Mouse (Mus musculus) CH12.LX (cell line): ENCODE measurements around the gene Ndufv3. TPM values are rescaled to one million over a fixed set of nuclear protein-coding genes. Genes with fewer than 3 reads are reported as not detected.

Source experiments
- DNase-seq: peaks from one replicate; pipeline ENCODE4 v3.0.0-alpha.2; 2013; ENCODE audit errors: extremely low read depth
- H3K27ac ChIP-seq: 2 replicates; pipeline ENCODE4 v1.5.1; 2012; ENCODE audit warnings: low read depth, mild to moderate bottlenecking, control low read depth, moderate library complexity; ENCODE audit not compliant: insufficient read depth
- H3K27me3 ChIP-seq: replicated peaks from 2 replicates; pipeline ENCODE3; 2012; ENCODE audit warnings: inconsistent platforms
- H3K36me3 ChIP-seq, 2 experiments: replicated peaks in 1 of 2; 2 replicates each; pipeline versions ENCODE3 to v1.6.1; 2012; ENCODE audit warnings: inconsistent platforms in 1 of 2, low read length in 1 of 2, mild to moderate bottlenecking in 1 of 2, mixed read lengths in 1 of 2, moderate library complexity in 1 of 2; ENCODE audit not compliant: control insufficient read depth in 1 of 2, insufficient read depth in 1 of 2
- H3K4me1 ChIP-seq, 2 experiments: 2 replicates each; pipeline ENCODE4 v1.6.1; 2012; ENCODE audit warnings: inconsistent platforms in 1 of 2, moderate library complexity in 1 of 2; ENCODE audit not compliant: insufficient read depth in 2 of 2, control insufficient read depth in 1 of 2
- H3K4me2 ChIP-seq: 2 replicates; pipeline ENCODE4 v1.6.1; 2012; ENCODE audit warnings: low read depth, mild to moderate bottlenecking, control low read depth; ENCODE audit not compliant: poor library complexity, insufficient read depth, severe bottlenecking
- H3K4me3 ChIP-seq, 3 experiments: fragments of 150-350 bp in 1 of 3; sonication (generic) in 1 of 3; replicated peaks in 1 of 3; 2 replicates each; pipeline versions ENCODE3 to v1.5.1; 2011 to 2012; ENCODE audit warnings: low read depth in 2 of 3, low read length in 2 of 3, mild to moderate bottlenecking in 2 of 3, moderate library complexity in 2 of 3, control low read depth in 1 of 3, improper control_type of control experiment in 1 of 3, inconsistent platforms in 1 of 3, mixed read lengths in 1 of 3; ENCODE audit not compliant: poor library complexity in 1 of 3
- H3K79me2 ChIP-seq: replicated peaks from 2 replicates; pipeline ENCODE4 v1.6.1; 2012; ENCODE audit warnings: mild to moderate bottlenecking, moderate library complexity; ENCODE audit not compliant: control insufficient read depth, poor library complexity, insufficient read depth, severe bottlenecking; ENCODE audit errors: extremely low read depth
- H3K9ac ChIP-seq: 2 replicates; pipeline ENCODE4 v1.6.1; 2012; ENCODE audit warnings: low read depth, mild to moderate bottlenecking, control low read depth, moderate library complexity; ENCODE audit not compliant: insufficient read depth
- H3K9me3 ChIP-seq: replicated peaks from 2 replicates; pipeline ENCODE3; 2012; ENCODE audit warnings: low read length, inconsistent platforms, mixed read lengths
- BHLHE40 ChIP-seq: IDR thresholded peaks from 2 replicates; pipeline ENCODE4 v1.6.1; 2011; ENCODE audit warnings: mild to moderate bottlenecking, low read depth, low read length, improper control_type of control experiment
- CHD1 ChIP-seq: IDR thresholded peaks from 2 replicates; pipeline ENCODE4 v1.6.1; 2012; ENCODE audit warnings: low read depth, low read length, improper control_type of control experiment, inconsistent platforms
- EP300 ChIP-seq: IDR thresholded peaks from 2 replicates; pipeline ENCODE4 v1.6.1; 2011; ENCODE audit warnings: low read length, improper control_type of control experiment
- ETS1 ChIP-seq: conservative IDR thresholded peaks from 2 replicates; pipeline ENCODE4 v1.6.1; 2012; ENCODE audit warnings: low read depth, mild to moderate bottlenecking, inconsistent platforms, low read length, improper control_type of control experiment, moderate library complexity
- JUND ChIP-seq: conservative IDR thresholded peaks from 2 replicates; pipeline ENCODE4 v1.6.1; 2011; ENCODE audit warnings: low read depth, low read length, improper control_type of control experiment
- KAT2A ChIP-seq: IDR thresholded peaks from 2 replicates; pipeline ENCODE4 v1.6.1; 2012; ENCODE audit warnings: low read length, improper control_type of control experiment, inconsistent platforms; ENCODE audit not compliant: insufficient replicate concordance
- MAX ChIP-seq: IDR thresholded peaks from 2 replicates; pipeline ENCODE4 v1.6.1; 2011; ENCODE audit warnings: low read length, improper control_type of control experiment
- MXI1 ChIP-seq: IDR thresholded peaks from 2 replicates; pipeline ENCODE4 v1.6.1; 2011; ENCODE audit warnings: mild to moderate bottlenecking, low read depth, low read length, improper control_type of control experiment
- POLR2A ChIP-seq: IDR thresholded peaks from 2 replicates; pipeline ENCODE4 v1.6.1; 2011; ENCODE audit warnings: low read depth, mild to moderate bottlenecking, improper control_type of control experiment, low read length
- RCOR1 ChIP-seq: conservative IDR thresholded peaks from 2 replicates; pipeline ENCODE4 v1.6.1; 2012; ENCODE audit warnings: low read depth, mild to moderate bottlenecking, inconsistent platforms, low read length, improper control_type of control experiment
- UBTF ChIP-seq: IDR thresholded peaks from 2 replicates; pipeline ENCODE4 v1.6.1; 2012; ENCODE audit warnings: low read depth, mild to moderate bottlenecking, inconsistent platforms, low read length, improper control_type of control experiment, moderate library complexity
- USF1 ChIP-seq: IDR thresholded peaks from 2 replicates; pipeline ENCODE4 v1.6.1; 2014; ENCODE audit warnings: low read depth, mild to moderate bottlenecking, inconsistent platforms, low read length, improper control_type of control experiment
- ZC3H11A ChIP-seq: IDR thresholded peaks from 2 replicates; pipeline ENCODE4 v1.6.1; 2012; ENCODE audit warnings: low read depth, mild to moderate bottlenecking, inconsistent platforms, low read length, improper control_type of control experiment
- ZKSCAN1 ChIP-seq: IDR thresholded peaks from 2 replicates; pipeline ENCODE4 v1.6.1; 2012; ENCODE audit warnings: low read depth, inconsistent platforms, low read length, improper control_type of control experiment, borderline replicate concordance
- ZNF384 ChIP-seq: IDR thresholded peaks from 2 replicates; pipeline ENCODE4 v1.6.1; 2012; ENCODE audit warnings: low read depth, low read length, improper control_type of control experiment, inconsistent platforms
- dilution Hi-C: fragments of 300-500 bp; cut with MboI; formaldehyde crosslinking; loops from 2 replicates; pipeline ENCODE4 v1.14.3; 2020; ENCODE audit warnings: low sequenced_read_pairs; ENCODE audit not compliant: extremely low pct_unique_long_range_greater_than_20kb, extremely low pct_ligation_motif_present
- in situ Hi-C: fragments of 300-500 bp; cut with MboI; formaldehyde crosslinking; loops from 3 replicates; pipeline ENCODE4 v1.14.3; 2019; ENCODE audit warnings: low sequenced_read_pairs, low pct_ligation_motif_present, low pct_unique_long_range_greater_than_20kb, mixed read lengths
- polyA plus RNA-seq: library from polyadenylated mRNA; unstranded; fragments of >175 nt; gene quantifications from 2 replicates; pipeline ENCODE4 v1.2.1, GENCODE M21; 2012; ENCODE audit warnings: low read depth; ENCODE audit not compliant: insufficient read length
- total RNA-seq, 2 experiments: library from RNA; depleted of rRNA; stranded (reverse); fragments of 300-350 nt in 1 of 2; fragments of >200 nt in 1 of 2; gene quantifications; 2 replicates each; pipeline ENCODE4 v1.2.3; 2012 to 2014

Gene Ndufv3
- total and polyA plus RNA-seq, 3 experiments: 292 to 409 (median 298) TPM

- Histone ChIP-seq H3K27me3 (no peaks in the 10 kb centered on the region), H3K27ac (no peak overlapping the region), H3K9me3 (no peaks in the 10 kb centered on the region), H3K9ac (no peak overlapping the region), H3K4me2 (no peak overlapping the region), H3K36me3 (peaks cover 0 to 27% of the 10 kb centered on the region in 2 experiments), H3K79me2 (peaks cover 16% of the 10 kb centered on the region)
- in situ Hi-C loops (no loop called here), dilution Hi-C loops (no loop called here)
- DNase-seq: no peak
- TF ChIP-seq MAX (no peak), RCOR1 (no peak), ZKSCAN1 (no peak), EP300 (no peak), ZNF384 (no peak), JUND (no peak), ETS1 (no peak), USF1 (no peak), POLR2A (no peak), ZC3H11A (no peak), BHLHE40 (no peak)
- TF ChIP-seq, all 38 proteins: peak for 0
- Histone ChIP-seq H3K4me3 (no peak overlapping the region), H3K4me1 (peaks cover 5 to 14% of the 10 kb centered on the region in 2 experiments)
Measured at GRCm38 (mm10) chr17:31571689-31572088, 51.8 kb downstream of the Ndufv3 start.

- TF ChIP-seq MXI1 (no peak), ZNF384 (no peak), CHD1 (no peak), UBTF (no peak), ETS1 (no peak), KAT2A (no peak)
- no peak for DNase-seq
- no peak overlapping the region for H3K4me2 ChIP-seq
- no peaks in the 10 kb centered on the region for H3K27me3 ChIP-seq
- in situ Hi-C loops: no loop called here
- dilution Hi-C loops: no loop called here
- no peak overlapping the region for H3K4me3 ChIP-seq
- no peaks in the 10 kb centered on the region for H3K79me2 ChIP-seq
- H3K9me3 ChIP-seq: no peaks in the 10 kb centered on the region
- no peaks in the 10 kb centered on the region for H3K4me1 ChIP-seq
- H3K27ac ChIP-seq: no peak overlapping the region
- no peak overlapping the region for H3K9ac ChIP-seq
- peaks cover 0 to 9% of the 10 kb centered on the region in 2 experiments for H3K36me3 ChIP-seq
Measured at GRCm38 (mm10) chr17:31574662-31575061, 54.7 kb downstream of the Ndufv3 start.
